Mouse (Mus musculus) liver, adult 2 months (tissue): ENCODE data around the gene Mgat1. TPM values are rescaled to one million over a fixed set of nuclear protein-coding genes. Genes with fewer than 3 reads are reported as not detected.

Experiments used
- DNase-seq: peaks from one replicate; pipeline ENCODE4 v3.0.0-alpha.2; 2011; ENCODE audit warnings: low read depth, low spot score; ENCODE audit errors: extremely low read depth
- H3K27ac ChIP-seq: fragments of 200-500 bp; replicated peaks from 2 replicates; pipeline ENCODE4 v1.5.1; 2012; ENCODE audit warnings: low read depth, mild to moderate bottlenecking, control low read depth, inconsistent platforms, low read length; ENCODE audit not compliant: insufficient read depth
- H3K27me3 ChIP-seq: fragments of 200-500 bp; 2 replicates; pipeline ENCODE4 v1.6.1; 2012; ENCODE audit warnings: mild to moderate bottlenecking, moderate library complexity, low read length, inconsistent platforms; ENCODE audit not compliant: control insufficient read depth, insufficient read depth
- H3K36me3 ChIP-seq: fragments of 200-500 bp; 2 replicates; pipeline ENCODE4 v1.6.1; 2012; ENCODE audit warnings: low read length, inconsistent platforms; ENCODE audit not compliant: control insufficient read depth, insufficient read depth
- H3K4me1 ChIP-seq: fragments of 200-500 bp; 2 replicates; pipeline ENCODE4 v1.6.1; 2011; ENCODE audit warnings: low read length; ENCODE audit not compliant: control insufficient read depth, insufficient read depth
- H3K4me3 ChIP-seq: fragments of 200-500 bp; 2 replicates; pipeline ENCODE4 v1.5.1; 2011; ENCODE audit warnings: low read depth, mild to moderate bottlenecking, control low read depth, low read length, moderate library complexity; ENCODE audit not compliant: insufficient read depth
- H3K79me2 ChIP-seq: fragments of 200-500 bp; 2 replicates; pipeline ENCODE4 v1.6.1; 2012; ENCODE audit warnings: inconsistent platforms, mild to moderate bottlenecking, low read length, moderate library complexity; ENCODE audit not compliant: control insufficient read depth, insufficient read depth
- H3K9ac ChIP-seq: fragments of 200-500 bp; 2 replicates; pipeline ENCODE4 v1.6.1; 2012; ENCODE audit warnings: low read depth, mild to moderate bottlenecking, control low read depth, inconsistent platforms, low read length
- CTCF ChIP-seq: fragments of 200-500 bp; IDR thresholded peaks from 2 replicates; pipeline ENCODE4 v1.5.1; 2011; ENCODE audit warnings: low read depth, low read length, control low read depth
- POLR2A ChIP-seq: fragments of 200-500 bp; IDR thresholded peaks from 2 replicates; pipeline ENCODE4 v1.6.1; 2011; ENCODE audit warnings: low read length, control low read depth; ENCODE audit not compliant: insufficient read depth; ENCODE audit errors: extremely low read depth
- WGBS: fragments of 180-500 bp; shearing (Covaris S2); methylation state at CpG from one replicate; pipeline ENCODE4 v1.1.7; 2018; 5-methylcytosine and 5-hydroxymethylcytosine counted together
- polyA plus RNA-seq: library from polyadenylated mRNA; depleted of rRNA; stranded (reverse); fragments of >200 nt; gene quantifications from 2 replicates; pipeline ENCODE4 v1.2.3, GENCODE M21; 2012
- total RNA-seq: library from RNA; depleted of rRNA; stranded (reverse); fragments of >200 nt; gene quantifications from 2 replicates; pipeline ENCODE4 v1.2.3, GENCODE M21; 2014

Gene Mgat1
- total and polyA plus RNA-seq, 2 experiments: 44.7 to 145 TPM

DNA sequence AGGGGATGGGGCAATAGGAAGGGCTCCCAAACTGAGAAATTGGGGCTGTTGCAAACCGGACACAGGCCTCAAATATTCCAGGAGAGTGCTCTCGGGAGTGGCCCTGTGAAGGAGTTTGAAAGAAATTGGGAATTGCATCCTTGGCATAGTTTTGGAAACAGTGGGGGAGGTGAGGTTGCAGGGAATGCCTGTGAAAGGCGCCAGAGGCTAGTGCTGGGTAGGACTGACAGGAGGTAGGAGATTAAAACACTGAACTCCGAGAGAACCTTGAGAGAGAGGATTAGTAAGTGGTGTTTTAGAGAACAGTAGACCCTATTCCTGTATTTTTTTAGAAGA lies 572 bp downstream of the Mgat1 start:
- Histone ChIP-seq H3K4me1 (peaks cover 27% of the 10 kb centered on the region), H3K27me3 (no peaks in the 10 kb centered on the region), H3K27ac (peak overlapping the region; percentile 55), H3K9ac (peak overlapping the region; percentile 28), H3K4me3 (peak overlapping the region; percentile 64), H3K36me3 (no peaks in the 10 kb centered on the region), H3K79me2 (peaks cover 17% of the 10 kb centered on the region; the same call in 1 of the 2 replicates)
- 0% methylated on average over 4 of the region's 4 CpGs for WGBS
- no peak for DNase-seq
- TF ChIP-seq POLR2A: no peak
- TF ChIP-seq CTCF: no peak

DNA sequence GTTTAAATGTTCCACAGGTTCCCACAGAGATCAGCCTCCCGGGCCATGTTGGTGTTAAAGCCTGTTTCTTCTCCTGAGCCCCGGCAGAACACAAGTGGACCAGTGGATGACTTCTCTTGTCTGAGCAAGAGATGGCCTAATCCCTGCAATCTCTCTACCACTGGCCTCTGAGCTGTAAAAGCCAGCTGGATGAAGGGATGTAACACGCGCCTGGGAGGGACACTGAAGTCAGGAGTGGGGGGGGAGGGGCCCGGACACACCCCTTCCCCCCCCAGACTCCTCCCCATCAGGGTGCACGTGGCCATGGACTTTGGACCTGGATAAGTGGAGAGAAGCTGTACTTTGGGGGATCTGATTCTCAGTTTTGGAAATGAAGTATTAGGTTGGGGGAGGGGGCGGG lies 1.2 kb downstream of the Mgat1 start:
- H3K4me3 ChIP-seq: peak overlapping the region; percentile 59
- peak; percentile 91 for DNase-seq
- TF ChIP-seq POLR2A: peak; percentile 39; the same call in 1 of the 2 replicates
- no peak for TF ChIP-seq CTCF
- H3K27ac ChIP-seq: peak overlapping the region; percentile 55
- H3K9ac ChIP-seq: peak overlapping the region; percentile 67
- no peaks in the 10 kb centered on the region for H3K36me3 ChIP-seq
- peaks cover 30% of the 10 kb centered on the region for H3K4me1 ChIP-seq
- 5% methylated on average over 7 of the region's 7 CpGs for WGBS
- no peaks in the 10 kb centered on the region for H3K27me3 ChIP-seq
- peaks cover 22% of the 10 kb centered on the region; the same call in 1 of the 2 replicates for H3K79me2 ChIP-seq

GRCm38 (mm10) chr11:49245634-49246415 lies 1.8 kb downstream of the Mgat1 start:
- Histone ChIP-seq H3K9ac (peak overlapping the region; percentile 67), H3K4me3 (peak overlapping the region; percentile 59), H3K27ac (peak overlapping the region; percentile 75), H3K4me1 (peaks cover 32% of the 10 kb centered on the region), H3K36me3 (no peaks in the 10 kb centered on the region), H3K27me3 (no peaks in the 10 kb centered on the region), H3K79me2 (peaks cover 28% of the 10 kb centered on the region; the same call in 1 of the 2 replicates)
- peak; percentile 91 for DNase-seq
- 7% methylated on average over 12 of the region's 12 CpGs for WGBS
- TF ChIP-seq POLR2A (no peak), CTCF (no peak)

DNA sequence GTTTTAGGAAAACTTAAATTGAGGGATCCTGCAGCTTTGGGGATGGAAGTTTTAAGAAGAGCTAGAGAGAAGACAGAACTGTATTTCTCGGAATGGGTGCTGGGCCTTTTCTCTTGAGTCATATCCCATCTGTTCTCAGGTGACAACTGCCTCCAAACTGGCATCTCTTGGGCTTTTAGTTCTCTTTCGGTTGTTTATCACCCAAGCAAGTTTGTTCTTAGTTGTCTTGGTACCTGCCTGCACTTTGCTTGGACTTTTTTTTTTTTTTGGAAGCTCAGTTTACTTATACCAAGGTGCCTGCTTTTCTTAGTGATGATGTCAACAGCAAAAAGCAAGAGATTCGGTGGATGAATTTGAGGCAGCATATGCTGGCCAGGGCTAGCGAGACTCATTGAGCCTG lies 2.5 kb downstream of the Mgat1 start:
- H3K27ac ChIP-seq: peak overlapping the region; percentile 75
- H3K4me3 ChIP-seq: peak overlapping the region; percentile 38
- 20% methylated on average over 4 of the region's 4 CpGs for WGBS
- no peak for DNase-seq
- peaks cover 2% of the 10 kb centered on the region; the same call in 1 of the 2 replicates for H3K36me3 ChIP-seq
- peaks cover 34% of the 10 kb centered on the region for H3K4me1 ChIP-seq
- TF ChIP-seq CTCF: no peak
- no peak for TF ChIP-seq POLR2A
- H3K79me2 ChIP-seq: peaks cover 35% of the 10 kb centered on the region; the same call in 1 of the 2 replicates
- no peaks in the 10 kb centered on the region for H3K27me3 ChIP-seq
- peak overlapping the region; percentile 58 for H3K9ac ChIP-seq

DNA sequence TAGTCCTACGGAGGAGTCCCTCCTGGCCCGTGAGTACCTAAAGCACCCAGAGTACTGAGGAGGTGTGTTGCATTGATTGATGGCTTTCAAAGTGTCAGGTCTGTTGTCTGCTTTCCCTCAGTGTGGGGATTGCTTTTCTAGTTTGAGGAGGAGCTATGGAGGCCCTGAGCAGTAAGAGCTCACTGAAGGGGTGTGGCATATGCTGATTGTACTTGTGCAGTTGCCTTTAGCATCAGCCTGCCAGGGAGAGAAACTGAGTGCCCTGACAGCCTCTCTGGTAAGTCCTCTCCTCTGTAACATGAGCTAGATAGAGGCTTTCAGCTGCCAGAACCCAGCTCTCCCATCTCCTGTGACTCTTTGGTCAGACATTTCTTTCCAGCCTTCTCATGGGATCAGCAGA lies 3.3 kb downstream of the Mgat1 start:
- Histone ChIP-seq H3K9ac (peak overlapping the region; percentile 58), H3K4me1 (peaks cover 40% of the 10 kb centered on the region), H3K27me3 (no peaks in the 10 kb centered on the region), H3K4me3 (peak overlapping the region; percentile 29; the same call in 1 of the 2 replicates), H3K36me3 (peaks cover 2% of the 10 kb centered on the region; the same call in 1 of the 2 replicates), H3K79me2 (peaks cover 40% of the 10 kb centered on the region; the same call in 1 of the 2 replicates), H3K27ac (peak overlapping the region; percentile 75)
- DNase-seq: peak; percentile 66
- WGBS: 9% methylated on average over 2 of the region's 2 CpGs
- TF ChIP-seq CTCF: no peak
- TF ChIP-seq POLR2A: no peak
